Mouse (Mus musculus): ENCODE results near the gene Tmem53. TPM values are rescaled to one million over a fixed set of nuclear protein-coding genes. Genes with fewer than 3 reads are reported as not detected.

The Tmem53 gene
- total RNA-seq (2021) = 1 to 10 TPM; 2.7 to 6.6 TPM
- long read RNA-seq, experiment 1, transcript Tmem53-201 (3 exons, 991 nt) = major isoform, 5 of 8 reads
- long read RNA-seq, experiment 1, partial matches to known transcripts = 0 of 8 reads
- long read RNA-seq, experiment 1, other reads (novel, unspliced or antisense) = 3 of 8 reads
- long read RNA-seq, experiment 2, partial matches to known transcripts = 1 of 5 reads
- long read RNA-seq, experiment 2, other reads (novel, unspliced or antisense) = 0 of 5 reads

- Histone ChIP-seq H3K4me3 (peak within 1 kb of the TSS; percentile 95), H3K27ac (peak within 1 kb of the TSS; percentile 84)
- intact Hi-C loops (cut with DNase I) = no loop called here
- peak; percentile 95 for DNase-seq
- no peak for TF ChIP-seq CTCF (IDR thresholded peaks at IDR 0.05)
Observed at GRCm38 (mm10) chr4:117251801-117252316, at the start of gene Tmem53, which contains the start of gene Armh1. Gene Tmem53, plus strand, starts transcription at chr4:117251951. Gene Armh1, minus strand, starts transcription at chr4:117252125.

- intact Hi-C loops (cut with DNase I) = no loop called here
- peak; percentile 30 for DNase-seq
- Histone ChIP-seq H3K27ac (peak overlapping the region; percentile 76), H3K4me3 (peak overlapping the region; percentile 56)
- peak; percentile 66 for TF ChIP-seq CTCF (IDR thresholded peaks at IDR 0.05)
Observed at GRCm38 (mm10) chr4:117202046-117202991, 49.4 kb upstream of the Tmem53 start.

- TF ChIP-seq CTCF (IDR thresholded peaks at IDR 0.05) = no peak
- no peak overlapping the region for H3K4me3 ChIP-seq
- peak overlapping the region; percentile 76; the same call in 1 of the 2 replicates for H3K27ac ChIP-seq
- intact Hi-C loops (cut with DNase I) = no loop called here
- no peak for DNase-seq
Observed at GRCm38 (mm10) chr4:117202992-117203354, 48.8 kb upstream of the Tmem53 start.

GRCm38 (mm10) chr4:117209592-117209991, 42.2 kb upstream of the Tmem53 start:
- H3K27ac ChIP-seq = no peak overlapping the region
- DNase-seq = no peak
- TF ChIP-seq CTCF (IDR thresholded peaks at IDR 0.05) = no peak
- H3K4me3 ChIP-seq = no peak overlapping the region
- intact Hi-C loops (cut with DNase I) = no loop called here

DNA sequence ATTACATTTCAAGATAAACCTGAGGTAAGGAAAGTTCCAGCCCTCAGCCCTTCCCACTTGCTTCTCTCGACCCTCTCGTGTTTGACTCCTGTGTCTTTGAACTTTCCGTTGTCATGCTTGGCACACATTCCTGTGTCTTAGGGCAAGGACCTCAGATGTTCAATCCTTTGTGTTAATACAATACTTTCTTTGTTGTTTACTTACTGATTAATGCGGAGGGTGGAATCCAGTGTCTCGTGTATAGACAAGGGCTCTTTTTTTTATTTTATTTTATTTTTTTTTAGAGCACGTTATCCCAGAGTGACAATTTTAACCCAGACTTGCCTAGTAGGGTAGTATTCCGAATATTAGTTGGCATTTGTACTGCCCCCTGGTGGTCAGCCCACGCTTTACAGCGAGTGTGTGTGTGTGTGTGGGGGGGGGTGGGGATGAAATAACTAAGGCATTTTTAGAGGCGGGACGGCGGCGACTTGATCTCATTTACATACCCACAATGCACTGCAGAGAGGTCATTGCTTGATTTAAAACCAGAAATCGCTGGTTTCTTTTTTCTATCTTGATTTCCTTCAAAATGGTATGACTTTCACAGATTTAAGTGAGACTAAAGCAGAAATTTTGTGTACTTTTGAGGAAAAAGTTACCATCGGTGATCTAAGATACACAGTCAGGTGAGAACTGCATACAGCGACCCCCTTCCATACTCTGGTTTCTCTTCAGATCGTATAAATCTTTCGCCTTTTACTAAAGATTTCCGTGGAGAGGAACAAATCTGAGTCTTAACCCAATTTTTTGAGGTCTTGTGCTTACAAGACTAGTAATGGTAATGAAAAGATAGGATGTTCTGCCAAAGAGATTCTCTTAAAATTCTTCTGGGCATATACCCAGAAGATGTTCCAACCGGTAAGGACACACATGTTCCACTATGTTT, 41.3 kb upstream of the Tmem53 start:
- H3K4me3 ChIP-seq = peak overlapping the region; percentile 46
- peak overlapping the region; percentile 84 for H3K27ac ChIP-seq
- DNase-seq = peak; percentile 85
- intact Hi-C loops (cut with DNase I) = loop anchor here (10.0 kb wide), 1 partner anchor 206 kb away; no protein-coding TSS in a partner anchor
- peak; percentile 67 for TF ChIP-seq CTCF (IDR thresholded peaks at IDR 0.05)

DNA sequence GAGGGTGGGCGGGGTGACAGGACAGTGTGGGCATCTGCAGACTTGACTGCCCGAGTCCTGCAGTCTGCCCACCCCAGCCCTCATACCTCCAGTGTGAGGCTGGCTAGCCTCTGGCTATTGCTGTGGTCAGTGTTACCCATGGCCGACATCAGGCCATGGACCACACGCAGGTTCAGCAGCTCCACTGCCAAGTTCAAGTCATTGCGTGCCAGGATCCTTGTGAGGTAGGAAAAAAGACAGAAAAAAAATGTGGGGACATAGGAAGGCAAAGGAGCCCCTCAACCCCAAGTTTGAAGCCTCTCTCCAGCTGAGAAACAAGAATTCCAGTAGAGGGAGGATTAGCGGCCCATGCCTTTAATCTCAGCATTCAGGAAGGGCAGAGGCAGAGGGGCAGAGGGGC, 37.5 kb upstream of the Tmem53 start:
- no peak for TF ChIP-seq CTCF (IDR thresholded peaks at IDR 0.05)
- no peak for DNase-seq
- intact Hi-C loops (cut with DNase I) = loop anchor here (10.0 kb wide), 1 partner anchor 209 kb away; no protein-coding TSS in a partner anchor
- Histone ChIP-seq H3K4me3 (no peak overlapping the region), H3K27ac (no peak overlapping the region)

- no peak for TF ChIP-seq CTCF (IDR thresholded peaks at IDR 0.05)
- Histone ChIP-seq H3K4me3 (no peak overlapping the region), H3K27ac (no peak overlapping the region)
- DNase-seq = no peak
- intact Hi-C loops (cut with DNase I) = loop anchor here (5.0 to 10.0 kb wide), 2 partner anchors 70 to 212 kb away; no protein-coding TSS in a partner anchor
Observed at GRCm38 (mm10) chr4:117217029-117217428, 34.7 kb upstream of the Tmem53 start.

- intact Hi-C loops (cut with DNase I) = loop anchor here (5.0 to 10.0 kb wide), 2 partner anchors 71 to 214 kb away; no protein-coding TSS in a partner anchor
- peak; percentile 66 for DNase-seq
- Histone ChIP-seq H3K27ac (no peak overlapping the region), H3K4me3 (no peak overlapping the region)
- peak; percentile 94; the same call in 1 of the 2 replicates for TF ChIP-seq CTCF (IDR thresholded peaks at IDR 0.05)
Observed at GRCm38 (mm10) chr4:117218517-117219219, 33.1 kb upstream of the Tmem53 start.

DNA sequence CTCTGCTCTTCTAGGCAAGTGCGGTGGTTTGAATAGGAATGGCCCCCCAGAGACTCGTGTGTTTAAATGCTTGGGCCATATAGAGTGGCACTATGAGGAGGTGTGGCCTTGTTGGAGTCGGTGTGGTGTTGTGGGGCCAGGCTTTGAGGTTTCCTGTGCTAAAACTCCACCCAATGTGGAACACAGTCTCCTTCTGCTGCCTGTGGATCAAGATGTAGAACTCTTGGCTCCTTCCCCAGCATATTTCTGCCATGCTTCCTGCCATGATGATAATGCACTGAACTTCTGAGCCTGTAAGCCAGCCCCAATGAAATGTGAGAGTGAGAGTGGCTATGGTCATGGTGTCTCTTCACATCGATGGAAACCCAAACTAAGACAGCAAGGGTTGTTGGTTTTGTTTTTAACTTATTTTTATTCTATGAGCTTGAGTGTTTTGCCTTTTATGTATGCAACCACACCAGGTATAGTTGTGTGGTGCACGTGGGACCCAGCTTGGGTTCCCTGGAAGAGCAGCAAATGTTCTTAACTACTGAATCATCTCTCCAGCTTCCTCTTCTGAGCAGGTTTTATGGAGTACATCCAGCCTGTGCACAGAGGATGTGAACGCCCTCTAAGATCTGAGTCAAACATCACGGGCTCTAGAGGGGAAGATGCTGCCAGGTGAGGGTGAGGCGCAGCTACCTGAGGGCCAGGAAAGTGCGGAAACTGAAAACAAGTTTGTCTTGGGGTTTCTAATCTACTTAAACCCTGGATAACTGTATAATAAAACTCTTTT, 30.8 kb upstream of the Tmem53 start:
- Histone ChIP-seq H3K27ac (no peak overlapping the region), H3K4me3 (no peak overlapping the region)
- TF ChIP-seq CTCF (IDR thresholded peaks at IDR 0.05) = no peak
- intact Hi-C loops (cut with DNase I) = no loop called here
- DNase-seq = no peak

DNA sequence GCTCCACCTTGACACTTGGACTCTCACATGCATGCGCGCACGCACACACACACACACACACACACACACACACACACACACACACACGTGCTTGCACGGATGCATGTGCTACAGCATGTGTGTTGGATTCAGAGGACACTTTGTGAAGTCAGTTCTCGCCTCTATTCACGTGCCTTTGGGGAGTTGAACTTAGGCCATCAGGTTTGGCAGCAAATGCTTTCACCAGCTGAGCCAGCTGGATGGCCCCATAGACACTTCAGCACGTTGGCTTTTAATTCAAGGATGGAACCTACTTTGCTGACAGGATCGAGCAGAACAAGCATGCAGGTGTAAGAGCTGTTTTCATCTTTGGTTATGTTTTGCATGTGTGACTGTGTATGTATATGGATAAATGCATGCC, 29.9 kb upstream of the Tmem53 start:
- H3K4me3 ChIP-seq = no peak overlapping the region
- intact Hi-C loops (cut with DNase I) = no loop called here
- TF ChIP-seq CTCF (IDR thresholded peaks at IDR 0.05) = no peak
- DNase-seq = no peak
- no peak overlapping the region for H3K27ac ChIP-seq

Measured in gastrocnemius, adult 2 months (tissue).